Mouse (Mus musculus) intestine, postnatal 0 days (tissue): ENCODE measurements at regions not wholly inside any gene's neighbourhood (a gene's known extent, or its start where the extent isn't known, plus 50 kb on each side); places are given as distances from the start of the nearest gene placed in this dataset.
"Not testable (repeated sequence)": the region's sequence is repeated elsewhere in the genome, so short reads cannot be mapped to it uniquely, and the experiment has no call there.

Experiments used
- ATAC-seq: fragments of 200-750 bp; cut with Nextera tagmentation; 2 replicates; pipeline ENCODE4 v1.8.0; 2017; ENCODE audit warnings: mild to moderate bottlenecking, moderate TSS enrichment, moderate library complexity
- H3K27ac ChIP-seq: fragments of 300-500 bp; sonication (generic); 2 replicates; pipeline ENCODE4 v1.5.1; 2014; ENCODE audit warnings: mild to moderate bottlenecking, low read depth, low read length, moderate library complexity
- H3K27me3 ChIP-seq: fragments of 300-500 bp; sonication (generic); replicated peaks from 2 replicates; pipeline ENCODE4 v1.6.1; 2014; ENCODE audit warnings: low read length, mixed read lengths; ENCODE audit not compliant: control insufficient read depth, insufficient read depth
- H3K36me3 ChIP-seq: fragments of 300-500 bp; sonication (generic); 2 replicates; pipeline ENCODE4 v1.6.1; 2014; ENCODE audit warnings: mild to moderate bottlenecking, moderate library complexity; ENCODE audit not compliant: control insufficient read depth, insufficient read depth
- H3K4me1 ChIP-seq: fragments of 300-500 bp; sonication (generic); replicated peaks from 2 replicates; pipeline ENCODE4 v1.6.1; 2014; ENCODE audit warnings: antibody characterized with exemption, low read length, mixed read lengths; ENCODE audit not compliant: control insufficient read depth, insufficient read depth
- H3K4me2 ChIP-seq: fragments of 300-500 bp; sonication (generic); replicated peaks from 2 replicates; pipeline ENCODE4 v1.6.1; 2014; ENCODE audit warnings: low read depth, mild to moderate bottlenecking, moderate library complexity
- H3K4me3 ChIP-seq: fragments of 300-500 bp; sonication (generic); 2 replicates; pipeline ENCODE4 v1.5.1; 2014; ENCODE audit warnings: low read depth, low read length
- H3K9ac ChIP-seq: fragments of 300-500 bp; sonication (generic); 2 replicates; pipeline ENCODE4 v1.6.1; 2014; ENCODE audit warnings: mild to moderate bottlenecking, low read depth, low read length
- H3K9me3 ChIP-seq: fragments of 300-500 bp; sonication (generic); 2 replicates; pipeline ENCODE4 v1.6.1; 2016; ENCODE audit warnings: mixed run types; ENCODE audit not compliant: control insufficient read depth
- CTCF ChIP-seq: sonication (generic); IDR thresholded peaks from 2 replicates; pipeline ENCODE4 v1.5.1; 2016; ENCODE audit warnings: low read depth, mild to moderate bottlenecking, control low read depth, antibody characterized with exemption, moderate library complexity
- WGBS: fragments of 180-500 bp; shearing (Covaris S2); extraction: QIAGEN DNeasy Blood & Tissue Kit; methylation state at CpG from one replicate; pipeline ENCODE4 v1.1.7; 2014; 5-methylcytosine and 5-hydroxymethylcytosine counted together

DNA sequence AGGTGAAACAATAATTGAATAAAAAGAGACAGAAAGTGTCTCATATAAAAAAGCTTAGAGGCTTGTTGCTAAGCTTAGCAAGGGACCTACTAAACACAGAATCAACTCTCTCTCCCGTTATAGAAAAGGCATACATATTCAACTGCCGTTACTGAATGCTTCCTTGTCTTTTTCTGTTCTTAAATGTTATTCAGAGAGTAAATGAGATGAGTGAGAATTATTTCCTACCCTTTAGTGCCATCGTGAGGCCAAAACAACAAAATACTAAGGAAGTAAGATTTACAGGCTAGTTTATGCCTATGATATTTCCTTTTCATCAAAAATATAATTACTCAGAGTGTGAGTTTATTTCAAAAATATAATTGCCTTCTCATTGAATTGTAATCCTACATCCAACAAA, 686.6 kb upstream of the 1700008P02Rik start:
- Histone ChIP-seq H3K27ac (no peak overlapping the region), H3K9ac (no peak overlapping the region), H3K27me3 (no peaks in the 10 kb centered on the region), H3K9me3 (no peaks in the 10 kb centered on the region), H3K4me2 (no peak overlapping the region), H3K4me3 (no peak overlapping the region), H3K36me3 (no peaks in the 10 kb centered on the region), H3K4me1 (no peaks in the 10 kb centered on the region)
- ATAC-seq = no peak
- peak; percentile 10; the same call in 1 of the 2 replicates for TF ChIP-seq CTCF
- WGBS = 56% methylated on average over 3 of the region's 3 CpGs

DNA sequence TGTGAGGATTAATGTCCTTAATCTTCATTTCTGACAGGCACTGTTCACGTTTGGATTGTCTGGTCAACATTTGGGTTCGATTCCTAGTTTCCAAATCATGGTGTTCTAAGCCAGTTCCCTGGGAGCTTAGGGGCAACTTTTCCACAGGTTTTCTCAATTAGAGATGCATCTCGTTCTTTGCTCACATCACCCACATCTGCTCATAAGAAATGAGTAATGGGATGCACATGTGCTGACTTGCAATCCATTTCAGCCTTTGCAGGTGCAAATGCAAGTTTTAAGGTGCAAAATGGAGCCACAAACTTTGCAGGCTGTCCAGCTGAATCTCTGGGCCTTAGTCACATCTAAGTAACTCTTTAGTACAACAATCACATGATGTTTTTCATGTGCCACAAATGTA, 678.3 kb upstream of the 1700008P02Rik start:
- Histone ChIP-seq H3K4me3 (no peak overlapping the region), H3K9ac (no peak overlapping the region), H3K36me3 (no peaks in the 10 kb centered on the region), H3K4me2 (no peak overlapping the region), H3K27me3 (no peaks in the 10 kb centered on the region), H3K9me3 (no peaks in the 10 kb centered on the region), H3K27ac (no peak overlapping the region), H3K4me1 (no peaks in the 10 kb centered on the region)
- no peak for TF ChIP-seq CTCF
- 58% methylated on average over 3 of the region's 3 CpGs for WGBS
- no peak for ATAC-seq

GRCm38 (mm10) chr3:7291026-7291425, 670.8 kb upstream of the 1700008P02Rik start:
- H3K4me1 ChIP-seq = no peaks in the 10 kb centered on the region
- H3K4me3 ChIP-seq = no peak overlapping the region
- no peaks in the 10 kb centered on the region for H3K9me3 ChIP-seq
- no peaks in the 10 kb centered on the region for H3K36me3 ChIP-seq
- H3K9ac ChIP-seq = no peak overlapping the region
- no peak overlapping the region for H3K27ac ChIP-seq
- no peak for ATAC-seq
- H3K4me2 ChIP-seq = no peak overlapping the region
- TF ChIP-seq CTCF = no peak
- H3K27me3 ChIP-seq = no peaks in the 10 kb centered on the region

- no peaks in the 10 kb centered on the region for H3K27me3 ChIP-seq
- no peak for TF ChIP-seq CTCF
- no peaks in the 10 kb centered on the region for H3K9me3 ChIP-seq
- ATAC-seq = no peak
- H3K36me3 ChIP-seq = no peaks in the 10 kb centered on the region
- no peak overlapping the region for H3K9ac ChIP-seq
- no peak overlapping the region for H3K4me3 ChIP-seq
- 66% methylated on average over 3 of the region's 3 CpGs for WGBS
- H3K4me2 ChIP-seq = no peak overlapping the region
- H3K27ac ChIP-seq = no peak overlapping the region
- no peaks in the 10 kb centered on the region for H3K4me1 ChIP-seq
Measured at GRCm38 (mm10) chr3:7257591-7257990, 637.3 kb upstream of the 1700008P02Rik start.

DNA sequence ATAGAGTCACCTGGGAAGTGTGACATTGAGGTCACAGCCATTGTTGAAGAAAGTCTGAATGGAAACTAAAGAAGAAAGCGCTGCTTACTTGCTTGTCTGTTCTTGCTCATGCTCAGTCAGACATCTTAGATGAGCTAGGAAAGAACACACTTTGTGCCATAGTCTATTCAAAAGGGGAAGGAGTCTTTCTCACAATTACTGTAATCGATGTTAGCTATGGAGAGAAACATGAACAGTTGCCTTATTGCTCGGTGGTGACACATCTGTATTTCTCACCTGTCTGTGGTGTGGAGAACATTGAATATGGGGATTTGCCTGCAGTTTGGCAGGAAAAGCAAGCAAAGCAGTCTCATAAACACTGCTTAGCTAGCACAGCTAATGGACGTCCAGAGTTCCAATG, 628.1 kb upstream of the 1700008P02Rik start:
- Histone ChIP-seq H3K36me3 (no peaks in the 10 kb centered on the region), H3K4me3 (no peak overlapping the region), H3K27ac (no peak overlapping the region), H3K9me3 (no peaks in the 10 kb centered on the region), H3K9ac (no peak overlapping the region), H3K4me2 (no peak overlapping the region), H3K27me3 (no peaks in the 10 kb centered on the region), H3K4me1 (no peaks in the 10 kb centered on the region)
- no peak for ATAC-seq
- WGBS = 85% methylated on average over 4 of the region's 4 CpGs
- no peak for TF ChIP-seq CTCF

GRCm38 (mm10) chr3:7229769-7230168, 609.5 kb upstream of the 1700008P02Rik start:
- Histone ChIP-seq H3K27me3 (no peaks in the 10 kb centered on the region), H3K4me3 (no peak overlapping the region), H3K4me1 (no peaks in the 10 kb centered on the region), H3K4me2 (no peak overlapping the region), H3K9ac (no peak overlapping the region), H3K36me3 (no peaks in the 10 kb centered on the region), H3K9me3 (no peaks in the 10 kb centered on the region), H3K27ac (no peak overlapping the region)
- 76% methylated on average over 2 of the region's 2 CpGs for WGBS
- no peak for TF ChIP-seq CTCF
- ATAC-seq = no peak

- not testable (repeated sequence) for H3K4me1 ChIP-seq, ATAC-seq, H3K9me3 ChIP-seq, H3K9ac ChIP-seq, H3K27me3 ChIP-seq, H3K36me3 ChIP-seq, H3K4me3 ChIP-seq, H3K4me2 ChIP-seq, H3K27ac ChIP-seq
- WGBS = 95% methylated on average over 1 of the region's 1 CpGs
Measured at GRCm38 (mm10) chr3:7188531-7188930, 568.3 kb upstream of the 1700008P02Rik start.
